Mouse (Mus musculus) liver, embryonic 15.5 days (tissue): ENCODE data around the gene Slc26a11. TPM values are rescaled to one million over a fixed set of nuclear protein-coding genes. Genes with fewer than 3 reads are reported as not detected.

Source experiments
- ATAC-seq: fragments of 200-750 bp; cut with Nextera tagmentation; 2 replicates; pipeline ENCODE4 v1.8.0; 2017; ENCODE audit warnings: moderate number of reproducible peaks, mild to moderate bottlenecking, moderate library complexity; ENCODE audit not compliant: insufficient read depth
- H3K27ac ChIP-seq: fragments of 300-500 bp; sonication (generic); replicated peaks from 2 replicates; pipeline ENCODE4 v1.5.1; 2015; ENCODE audit warnings: mild to moderate bottlenecking, inconsistent platforms
- H3K27me3 ChIP-seq: fragments of 300-500 bp; sonication (generic); 2 replicates; pipeline ENCODE4 v1.6.1; 2015; ENCODE audit warnings: mild to moderate bottlenecking, inconsistent platforms
- H3K36me3 ChIP-seq: fragments of 300-500 bp; sonication (generic); replicated peaks from 2 replicates; pipeline ENCODE4 v1.6.1; 2015; ENCODE audit warnings: moderate library complexity, mild to moderate bottlenecking, inconsistent platforms
- H3K4me1 ChIP-seq: fragments of 300-500 bp; sonication (generic); replicated peaks from 2 replicates; pipeline ENCODE4 v1.6.1; 2015; ENCODE audit warnings: inconsistent platforms
- H3K4me2 ChIP-seq: fragments of 300-500 bp; sonication (generic); 2 replicates; pipeline ENCODE4 v1.6.1; 2015; ENCODE audit warnings: moderate library complexity, mild to moderate bottlenecking, inconsistent platforms
- H3K4me3 ChIP-seq: fragments of 300-500 bp; sonication (generic); replicated peaks from 2 replicates; pipeline ENCODE4 v1.5.1; 2015; ENCODE audit warnings: mild to moderate bottlenecking, inconsistent platforms
- H3K9ac ChIP-seq: fragments of 300-500 bp; sonication (generic); 2 replicates; pipeline ENCODE4 v1.6.1; 2015; ENCODE audit warnings: moderate library complexity, mild to moderate bottlenecking, inconsistent platforms
- H3K9me3 ChIP-seq: fragments of 300-500 bp; sonication (generic); replicated peaks from 2 replicates; pipeline ENCODE4 v1.6.1; 2016; ENCODE audit warnings: inconsistent platforms
- WGBS: fragments of 180-500 bp; shearing (Covaris S2); methylation state at CpG from one replicate; pipeline ENCODE4 v1.1.7; 2015; ENCODE audit warnings: mixed read lengths; ENCODE audit not compliant: insufficient replicate concordance; 5-methylcytosine and 5-hydroxymethylcytosine counted together
- microRNA counts: library from miRNA; unstranded; fragments of <30 nt; microRNA quantifications from one replicate; lab custom pipeline; 2016
- microRNA-seq: library from miRNA; unstranded; fragments of <30 nt; microRNA quantifications from one replicate; pipeline ENCODE4, GENCODE M21; 2016
- polyA plus RNA-seq: library from polyadenylated mRNA; unstranded; fragments of >200 nt; fragmentation: Nextera tagmentation; extraction: Ambion mirVana; gene quantifications from 2 replicates; pipeline ENCODE4 v1.2.1, GENCODE M21; 2015

Slc26a11 gene
- polyA plus RNA-seq, 1 experiment from 2014 or later = 1.6 TPM

GRCm38 (mm10) chr11:119404627-119405026, 49.3 kb downstream of the Slc26a11 start:
- Histone ChIP-seq H3K4me3 (no peak overlapping the region), H3K4me2 (no peak overlapping the region), H3K36me3 (peaks cover 62% of the 10 kb centered on the region), H3K4me1 (no peaks in the 10 kb centered on the region), H3K9ac (no peak overlapping the region), H3K27ac (no peak overlapping the region), H3K9me3 (no peaks in the 10 kb centered on the region), H3K27me3 (no peaks in the 10 kb centered on the region)
- 59% methylated on average over 5 of the region's 5 CpGs for whole genome bisulfite sequencing
- no peak for ATAC-seq

- no peaks in the 10 kb centered on the region for H3K9me3 ChIP-seq
- no peak overlapping the region for H3K4me3 ChIP-seq
- H3K36me3 ChIP-seq = peaks cover 88% of the 10 kb centered on the region
- no peak overlapping the region for H3K9ac ChIP-seq
- 78% methylated on average over 6 of the region's 6 CpGs for WGBS
- no peak for ATAC-seq
- no peaks in the 10 kb centered on the region for H3K4me1 ChIP-seq
- no peak overlapping the region for H3K4me2 ChIP-seq
- H3K27ac ChIP-seq = no peak overlapping the region
- no peaks in the 10 kb centered on the region for H3K27me3 ChIP-seq
Observed at GRCm38 (mm10) chr11:119407381-119407780, 52.0 kb downstream of the Slc26a11 start.

- H3K27ac ChIP-seq = no peak overlapping the region
Observed at GRCm38 (mm10) chr11:119407977-119408376, 52.6 kb downstream of the Slc26a11 start.

GRCm38 (mm10) chr11:119419327-119420118, 64.2 kb downstream of the Slc26a11 start:
- Histone ChIP-seq H3K27me3 (no peaks in the 10 kb centered on the region), H3K9ac (no peak overlapping the region), H3K4me1 (peaks cover 11% of the 10 kb centered on the region), H3K36me3 (peaks cover 86% of the 10 kb centered on the region), H3K27ac (no peak overlapping the region), H3K4me2 (no peak overlapping the region), H3K4me3 (no peak overlapping the region), H3K9me3 (no peaks in the 10 kb centered on the region)
- 30% methylated on average over 16 of the region's 16 CpGs for WGBS
- ATAC-seq = 0 out of 2 replicates have a peak, but pooled peaks have one; percentile 15

More at GRCm38 (mm10) chr11:119407977-119408376, 52.6 kb downstream of the Slc26a11 start:
- H3K27me3 ChIP-seq = no peaks in the 10 kb centered on the region
- no peak overlapping the region for H3K4me2 ChIP-seq
- H3K9ac ChIP-seq = no peak overlapping the region
- no peaks in the 10 kb centered on the region for H3K9me3 ChIP-seq
- H3K4me1 ChIP-seq = no peaks in the 10 kb centered on the region
- H3K36me3 ChIP-seq = peaks cover 87% of the 10 kb centered on the region
- WGBS = 45% methylated on average over 5 of the region's 5 CpGs
- no peak overlapping the region for H3K4me3 ChIP-seq
- no peak for ATAC-seq

GRCm38 (mm10) chr11:119420426-119420825, 65.1 kb downstream of the Slc26a11 start:
- 74% methylated on average over 5 of the region's 5 CpGs for WGBS
- no peak overlapping the region for H3K27ac ChIP-seq
- H3K4me2 ChIP-seq = no peak overlapping the region
- H3K4me1 ChIP-seq = peaks cover 11% of the 10 kb centered on the region
- H3K9ac ChIP-seq = no peak overlapping the region
- peaks cover 85% of the 10 kb centered on the region for H3K36me3 ChIP-seq
- no peaks in the 10 kb centered on the region for H3K9me3 ChIP-seq
- H3K27me3 ChIP-seq = no peaks in the 10 kb centered on the region
- no peak for ATAC-seq
- H3K4me3 ChIP-seq = no peak overlapping the region

- no peak overlapping the region for H3K9ac ChIP-seq
- 66% methylated on average over 6 of the region's 6 CpGs for WGBS
- no peak overlapping the region for H3K27ac ChIP-seq
- H3K9me3 ChIP-seq = no peaks in the 10 kb centered on the region
- H3K4me2 ChIP-seq = no peak overlapping the region
- H3K36me3 ChIP-seq = peaks cover 78% of the 10 kb centered on the region
- H3K27me3 ChIP-seq = no peaks in the 10 kb centered on the region
- H3K4me1 ChIP-seq = peaks cover 28% of the 10 kb centered on the region
- no peak overlapping the region for H3K4me3 ChIP-seq
- ATAC-seq = no peak
Observed at GRCm38 (mm10) chr11:119427431-119427830, 72.1 kb downstream of the Slc26a11 start.

- Histone ChIP-seq H3K36me3 (peaks cover 78% of the 10 kb centered on the region), H3K4me1 (peaks cover 34% of the 10 kb centered on the region), H3K27ac (peak overlapping the region; percentile 38; the same call in 1 of the 2 replicates), H3K9ac (no peak overlapping the region), H3K9me3 (no peaks in the 10 kb centered on the region), H3K4me3 (no peak overlapping the region), H3K4me2 (peak overlapping the region; percentile 49; the same call in 1 of the 2 replicates), H3K27me3 (no peaks in the 10 kb centered on the region)
- ATAC-seq = no peak
- WGBS = 79% methylated on average over 5 of the region's 5 CpGs
Observed at GRCm38 (mm10) chr11:119427986-119428385, 72.6 kb downstream of the Slc26a11 start.

- Histone ChIP-seq H3K9me3 (no peaks in the 10 kb centered on the region), H3K9ac (no peak overlapping the region), H3K4me3 (0 out of 2 replicates have a peak overlapping the region, but pooled peaks have one; percentile 7), H3K4me2 (peak overlapping the region; percentile 49), H3K4me1 (peaks cover 41% of the 10 kb centered on the region), H3K27me3 (no peaks in the 10 kb centered on the region), H3K36me3 (peaks cover 78% of the 10 kb centered on the region), H3K27ac (peak overlapping the region; percentile 64)
- peak; percentile 82 for ATAC-seq
- under 1% methylated on average over 33 of the region's 35 CpGs for WGBS
Observed at GRCm38 (mm10) chr11:119428649-119429136, 73.3 kb downstream of the Slc26a11 start.

MicroRNA genes within 50 kb of the gene (microRNA counts, 519-probe panel; counts per million panel counts)
- not detected for microRNA mmu-miR-1932 (lab: Ali Mortazavi, UCI)

Small RNAs within 50 kb of the gene (microRNA-seq; reads per million reads assigned to microRNA genes)
- gene Mir1932 = not detected

Other genes starting within 250 kb of the Slc26a11 start
- gene Tbc1d16, start 127.1 kb upstream of the Slc26a11 start, polyA plus RNA-seq = 1.6 and 1.9 TPM in 2 replicates
- 0.55 and 0.70 TPM in 2 replicates for gene Ccdc40, start 127.0 kb upstream of the Slc26a11 start, polyA plus RNA-seq
- gene Gaa, start 87.7 kb upstream of the Slc26a11 start, polyA plus RNA-seq = 21.4 and 26.4 TPM in 2 replicates
- 165 and 170 TPM in 2 replicates for gene Eif4a3, start 55.5 kb upstream of the Slc26a11 start, polyA plus RNA-seq
- gene Card14, start 47.8 kb upstream of the Slc26a11 start, polyA plus RNA-seq = 0.21 and 0.35 TPM in 2 replicates
- 1.9 and 2.3 TPM in 2 replicates for gene Sgsh, start within 50 bp of the Slc26a11 start, polyA plus RNA-seq
- gene Rnf213, start 37.5 kb downstream of the Slc26a11 start, polyA plus RNA-seq = 4.2 TPM in 2 replicates
- gene Endov, start 135.8 kb downstream of the Slc26a11 start, polyA plus RNA-seq = 5.3 and 5.8 TPM in 2 replicates
- 0.05 TPM in 1 of 2 replicates, not detected in the other for gene Nptx1, start 192.2 kb downstream of the Slc26a11 start, polyA plus RNA-seq
- 4.9 and 5.9 TPM in 2 replicates for gene Rptor, start 247.3 kb downstream of the Slc26a11 start, polyA plus RNA-seq